Mouse (Mus musculus) CH12.LX (cell line): ENCODE results near the gene Slc38a5.

Source experiments
- CHD1 ChIP-seq: IDR thresholded peaks from 2 replicates; pipeline ENCODE4 v1.6.1; 2012; ENCODE audit warnings: low read depth, low read length, improper control_type of control experiment, inconsistent platforms
- CTCF ChIP-seq, 2 experiments: IDR thresholded peaks in 1 of 2; conservative IDR thresholded peaks in 1 of 2; 2 replicates each; pipeline ENCODE4 v1.5.1; 2011 to 2012; ENCODE audit warnings: low read depth in 2 of 2, low read length in 2 of 2, improper control_type of control experiment in 1 of 2, inconsistent platforms in 1 of 2, mild to moderate bottlenecking in 1 of 2, moderate library complexity in 1 of 2
- IRF4 ChIP-seq: IDR thresholded peaks from 2 replicates; pipeline ENCODE4 v1.6.1; 2014; ENCODE audit warnings: low read depth, mild to moderate bottlenecking, inconsistent platforms, low read length, improper control_type of control experiment
- JUND ChIP-seq: conservative IDR thresholded peaks from 2 replicates; pipeline ENCODE4 v1.6.1; 2011; ENCODE audit warnings: low read depth, low read length, improper control_type of control experiment
- KAT2A ChIP-seq: IDR thresholded peaks from 2 replicates; pipeline ENCODE4 v1.6.1; 2012; ENCODE audit warnings: low read length, improper control_type of control experiment, inconsistent platforms; ENCODE audit not compliant: insufficient replicate concordance
- MAFK ChIP-seq: IDR thresholded peaks from 2 replicates; pipeline ENCODE4 v1.6.1; 2011; ENCODE audit warnings: low read length, improper control_type of control experiment; ENCODE audit not compliant: insufficient replicate concordance
- MAZ ChIP-seq: IDR thresholded peaks from 2 replicates; pipeline ENCODE4 v1.6.1; 2012; ENCODE audit warnings: low read depth, mild to moderate bottlenecking, inconsistent platforms, low read length, improper control_type of control experiment, moderate library complexity
- MEF2A ChIP-seq: IDR thresholded peaks from 2 replicates; pipeline ENCODE4 v1.6.1; 2014; ENCODE audit warnings: low read depth, mild to moderate bottlenecking, inconsistent platforms, low read length, improper control_type of control experiment, borderline replicate concordance
- POLR2A ChIP-seq: IDR thresholded peaks from 2 replicates; pipeline ENCODE4 v1.6.1; 2011; ENCODE audit warnings: low read depth, mild to moderate bottlenecking, improper control_type of control experiment, low read length
- TCF12 ChIP-seq: IDR thresholded peaks from 2 replicates; pipeline ENCODE4 v1.6.1; 2014; ENCODE audit warnings: low read depth, mild to moderate bottlenecking, inconsistent platforms, low read length, improper control_type of control experiment
- UBTF ChIP-seq: IDR thresholded peaks from 2 replicates; pipeline ENCODE4 v1.6.1; 2012; ENCODE audit warnings: low read depth, mild to moderate bottlenecking, inconsistent platforms, low read length, improper control_type of control experiment, moderate library complexity
- ZKSCAN1 ChIP-seq: IDR thresholded peaks from 2 replicates; pipeline ENCODE4 v1.6.1; 2012; ENCODE audit warnings: low read depth, inconsistent platforms, low read length, improper control_type of control experiment, borderline replicate concordance

- TF ChIP-seq TCF12 (no peak), KAT2A (no peak), MAFK (no peak), IRF4 (no peak), CTCF (conservative IDR thresholded peaks at IDR 0.05 in 1 of 2, IDR thresholded peaks at IDR 0.05 in 1 of 2; ENCODE audit: low read depth in 2 of 2, low read length in 2 of 2) (no peak), MEF2A (no peak), CHD1 (no peak), MAZ (no peak), UBTF (no peak), JUND (no peak), ZKSCAN1 (no peak), POLR2A (no peak)
Observed at GRCm38 (mm10) chrX:8230272-8230671, 40.7 kb upstream of the Slc38a5 start.
